Mouse (Mus musculus): ENCODE data around the gene Gli2. TPM values are rescaled to one million over a fixed set of nuclear protein-coding genes. Genes with fewer than 3 reads are reported as not detected.

Gli2 gene
- total RNA-seq, 2 experiments from 2014 or later, result not detected

DNA sequence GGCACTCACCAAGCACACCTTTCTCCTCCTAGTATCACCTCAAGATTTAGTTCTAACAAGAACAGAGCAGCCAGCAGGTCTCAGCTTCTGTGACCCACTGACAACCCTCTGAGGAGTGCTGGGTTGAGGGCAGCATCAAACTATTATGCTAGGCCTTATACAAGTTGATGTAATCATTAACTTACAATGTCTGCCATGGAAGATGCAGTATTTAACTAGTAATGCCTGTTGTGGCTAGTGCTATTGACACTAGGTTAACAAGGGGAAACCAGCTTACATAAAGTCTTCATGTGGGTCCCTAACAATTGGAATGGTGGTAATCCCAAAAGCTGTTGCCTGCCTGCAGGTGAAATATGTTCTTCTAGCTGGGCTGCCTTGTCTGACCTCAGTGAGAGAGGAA is 44.5 kb downstream of the Gli2 start:
- no peak for ATAC-seq (replicated peaks; ENCODE audit: low FRiP score, poor library complexity, severe bottlenecking)

DNA sequence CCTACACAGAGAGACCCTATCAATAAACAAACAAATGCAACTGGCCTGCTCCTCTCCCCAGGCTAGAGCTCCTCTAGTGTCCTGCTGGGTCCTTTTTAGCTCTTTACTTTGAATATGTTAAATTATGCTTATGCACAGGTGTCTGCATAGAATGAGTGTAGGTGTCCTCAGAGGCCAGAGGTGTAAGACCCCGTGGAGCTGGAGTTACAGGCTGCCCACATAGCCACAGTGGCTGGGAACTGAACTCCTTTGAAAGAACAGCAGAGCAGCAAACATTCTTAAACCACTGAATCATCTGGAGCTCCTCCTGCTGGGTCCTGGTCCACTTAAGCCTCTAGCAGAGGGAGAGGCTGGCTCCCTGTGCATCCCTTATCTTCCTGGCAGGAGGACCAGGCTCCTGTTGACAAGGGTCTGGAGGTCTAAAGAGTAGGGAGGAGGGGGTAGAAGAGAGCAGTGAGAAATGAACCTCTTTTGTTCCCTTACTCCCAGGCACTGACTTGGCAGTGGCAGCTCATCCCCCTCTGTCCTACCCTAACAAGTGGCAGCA is 49.5 kb downstream of the Gli2 start:
- no peak for ATAC-seq (replicated peaks; ENCODE audit: low FRiP score, poor library complexity, severe bottlenecking)

DNA sequence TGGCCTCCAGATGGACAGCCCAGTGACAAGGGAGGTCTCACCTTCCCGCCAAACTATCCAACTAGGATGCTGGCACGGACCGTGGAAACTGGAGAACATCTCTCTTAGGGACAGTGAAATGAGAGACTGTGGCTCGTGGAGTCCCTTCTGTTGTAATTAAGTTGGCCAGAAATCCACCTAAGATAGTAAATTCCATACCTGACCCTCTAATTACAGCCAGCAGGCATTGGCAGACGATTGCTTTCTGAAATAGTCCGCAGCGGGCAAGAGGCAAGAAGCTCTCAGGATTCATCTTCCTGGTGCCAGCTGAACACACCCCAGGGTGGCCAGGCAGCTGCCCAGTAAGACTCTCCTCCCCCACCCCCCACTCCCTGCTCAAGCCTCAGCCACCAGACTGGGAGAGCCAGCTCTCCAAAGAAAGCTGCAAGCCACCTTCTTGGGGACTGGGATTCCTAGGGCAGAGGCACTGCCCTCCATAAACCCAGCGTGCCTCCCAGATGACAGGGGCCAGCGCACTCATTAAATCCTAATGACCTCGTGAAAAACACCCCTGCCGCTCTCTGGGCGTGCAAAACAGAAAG is 51.9 kb downstream of the Gli2 start:
- no peak for ATAC-seq (replicated peaks; ENCODE audit: low FRiP score, poor library complexity, severe bottlenecking)

DNA sequence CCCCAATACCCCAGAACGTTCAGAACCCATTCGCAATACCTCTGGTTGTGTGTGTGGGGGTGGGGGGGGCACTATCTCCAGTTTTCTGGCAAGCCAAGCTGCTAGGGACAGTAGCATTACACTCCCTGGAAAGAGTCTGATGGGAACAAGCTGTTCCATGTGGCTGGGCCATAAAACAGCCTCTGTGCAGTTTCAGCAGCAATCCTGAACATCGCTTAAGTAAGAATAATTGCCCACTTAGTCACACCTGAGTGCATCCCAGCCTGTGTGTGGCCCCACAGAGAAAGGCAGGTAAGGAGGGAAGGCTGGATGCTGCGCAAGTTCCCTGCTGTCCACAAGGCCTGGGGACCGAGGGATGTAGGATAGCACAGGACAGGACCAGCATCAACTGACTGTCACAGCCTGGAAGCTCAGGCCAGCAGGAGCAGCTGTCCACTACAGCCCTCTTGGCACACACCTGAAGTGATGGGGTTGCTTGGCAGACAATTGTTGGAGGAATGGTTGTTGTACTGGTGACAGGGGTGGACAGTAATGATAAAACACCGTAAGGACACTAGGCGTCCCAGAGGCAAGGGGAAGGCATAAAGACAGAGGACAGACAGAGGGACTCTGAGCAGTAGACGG is 58.8 kb downstream of the Gli2 start:
- ATAC-seq (replicated peaks; ENCODE audit: low FRiP score, poor library complexity, severe bottlenecking), result no peak

DNA sequence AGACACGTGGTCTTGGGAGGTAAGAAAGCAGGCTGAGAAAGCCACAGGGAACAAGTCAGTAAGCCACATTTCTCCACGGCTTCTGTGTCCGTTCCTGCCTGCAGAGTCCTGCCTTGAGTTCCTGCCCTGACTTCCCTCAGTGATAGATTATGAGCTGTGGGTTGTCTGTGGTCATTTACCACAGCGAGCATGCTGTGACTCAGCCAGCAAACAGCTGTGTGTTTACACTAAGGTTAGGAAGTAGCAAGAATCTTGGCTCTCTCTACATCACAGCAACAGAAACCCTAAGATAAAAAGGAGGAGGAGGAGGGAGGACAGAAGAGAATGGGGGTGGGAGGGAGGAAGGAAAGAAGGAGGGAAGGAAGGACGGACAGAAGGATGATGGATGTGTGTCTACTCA is 59.6 kb downstream of the Gli2 start:
- ATAC-seq (replicated peaks; ENCODE audit: low FRiP score, poor library complexity, severe bottlenecking), result no peak

DNA sequence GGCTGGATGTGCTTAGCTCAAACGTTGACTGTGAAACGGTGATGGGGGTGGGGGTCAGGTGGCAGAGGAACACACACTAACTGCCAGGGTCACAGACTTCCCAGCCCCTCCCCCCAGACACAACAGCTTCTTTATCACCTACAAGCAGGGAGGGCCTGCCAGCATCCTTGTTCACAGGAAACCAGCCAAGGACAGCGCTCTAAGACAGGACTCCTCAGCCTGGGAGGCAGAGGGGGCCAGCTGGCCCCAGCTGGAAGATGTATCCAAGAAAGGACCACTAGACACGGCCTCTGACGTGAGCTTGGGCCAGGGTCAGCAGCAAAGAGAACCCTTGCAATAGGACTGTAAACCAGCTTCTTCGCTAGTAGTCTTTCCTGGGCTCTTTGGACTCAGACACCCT is 65.1 kb downstream of the Gli2 start:
- ATAC-seq (replicated peaks; ENCODE audit: low FRiP score, poor library complexity, severe bottlenecking), result no peak

DNA sequence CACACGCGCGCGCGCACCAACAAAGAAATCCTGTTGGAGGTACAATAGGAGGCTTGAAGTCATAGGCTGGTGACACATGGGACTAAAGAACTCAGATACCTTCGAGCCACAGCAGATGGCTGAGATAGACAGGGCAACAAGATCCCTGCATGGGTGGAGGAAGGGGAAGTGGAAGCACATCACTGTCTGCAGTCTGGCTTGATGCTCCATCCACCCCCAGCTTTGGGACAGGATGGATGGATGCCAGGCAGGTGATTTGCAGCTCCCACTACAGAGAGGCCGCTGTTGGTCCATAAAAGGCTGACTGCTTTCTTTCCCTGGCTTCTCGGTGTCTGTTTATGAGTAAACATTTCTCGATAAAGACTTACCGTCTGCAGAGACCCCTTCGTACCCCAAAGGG is 65.9 kb downstream of the Gli2 start:
- no peak for ATAC-seq (replicated peaks; ENCODE audit: low FRiP score, poor library complexity, severe bottlenecking)

DNA sequence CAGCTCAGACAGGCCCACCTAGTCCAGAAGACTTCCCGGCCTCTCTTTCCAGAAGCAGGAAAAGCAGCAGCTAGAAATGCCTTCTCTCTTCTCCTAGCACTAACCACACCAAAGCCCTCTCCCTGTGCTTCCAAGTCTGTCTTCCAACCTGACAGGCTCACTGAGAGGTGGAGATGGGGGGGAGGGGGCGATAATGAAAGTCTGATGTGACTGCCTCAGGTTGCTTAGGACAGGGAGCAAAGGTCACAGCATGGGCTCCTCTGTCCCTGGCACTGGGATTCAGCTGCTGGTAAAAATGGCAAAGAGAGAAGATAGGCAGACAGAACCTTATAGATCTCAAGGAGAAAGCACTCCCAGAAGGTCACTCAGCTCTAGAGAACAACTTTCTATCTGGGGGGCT is 70.0 kb downstream of the Gli2 start:
- ATAC-seq (replicated peaks; ENCODE audit: low FRiP score, poor library complexity, severe bottlenecking), result no peak

DNA sequence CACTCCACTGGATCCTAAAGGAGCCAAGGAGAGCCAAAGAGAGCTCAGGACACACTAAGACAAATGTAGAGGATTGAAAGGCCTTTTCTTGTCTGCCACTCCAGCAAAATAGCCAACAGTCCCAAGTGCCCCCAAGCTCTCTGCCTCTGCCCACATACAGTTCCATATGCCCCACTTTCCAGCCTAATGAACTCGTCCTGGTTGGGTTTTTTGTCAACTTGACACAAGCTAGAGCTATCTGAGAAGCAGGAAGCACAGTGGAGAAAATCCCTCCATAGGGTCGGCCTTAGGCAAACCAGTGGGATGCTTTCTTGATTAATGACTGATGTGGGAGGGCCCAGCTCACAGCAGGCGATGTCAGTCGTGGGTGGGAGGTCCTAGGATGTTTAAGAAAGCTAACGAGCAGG is 70.6 kb downstream of the Gli2 start:
- no peak for ATAC-seq (replicated peaks; ENCODE audit: low FRiP score, poor library complexity, severe bottlenecking)

DNA sequence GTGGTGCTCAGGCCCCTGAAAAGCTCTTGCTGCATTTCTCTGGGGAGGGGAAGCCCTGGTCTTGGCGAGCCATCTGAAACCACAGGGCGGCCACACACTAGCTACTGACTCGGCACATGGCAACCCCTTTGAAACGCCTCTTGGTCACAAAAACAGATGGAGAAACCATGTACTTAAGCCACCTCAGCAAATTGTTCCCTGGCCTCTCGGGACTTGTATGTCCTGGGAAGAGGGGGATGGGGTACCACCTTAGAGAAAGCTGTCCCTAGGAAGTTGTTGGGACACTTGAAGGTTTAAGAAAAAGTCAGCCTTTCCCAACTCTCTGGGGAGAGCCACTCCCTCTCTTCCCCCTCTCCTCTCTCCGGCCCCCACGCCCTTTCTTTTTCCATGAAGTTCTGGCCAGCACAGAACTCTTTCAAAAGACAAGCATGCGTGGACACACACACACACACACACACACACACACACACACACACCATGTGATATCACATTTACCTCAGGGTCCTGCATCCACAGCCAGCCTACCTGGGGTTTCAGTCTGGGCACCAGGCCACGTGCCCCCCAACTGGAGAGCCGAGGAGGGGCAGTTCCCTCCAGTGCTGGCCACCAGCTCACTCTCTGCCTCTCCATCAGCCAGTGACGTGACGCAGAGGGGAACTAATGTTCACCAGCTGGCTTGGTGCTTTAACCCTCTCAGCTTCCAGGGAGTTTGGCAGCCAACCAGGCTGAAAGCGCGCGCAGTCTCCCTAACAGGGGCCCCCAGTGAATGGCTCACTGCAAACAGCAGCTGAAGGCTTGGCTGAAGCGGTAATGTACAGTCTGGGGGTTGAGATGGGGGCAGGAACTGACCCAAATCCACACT is 71.2 kb downstream of the Gli2 start:
- no peak for ATAC-seq (replicated peaks; ENCODE audit: low FRiP score, poor library complexity, severe bottlenecking)

DNA sequence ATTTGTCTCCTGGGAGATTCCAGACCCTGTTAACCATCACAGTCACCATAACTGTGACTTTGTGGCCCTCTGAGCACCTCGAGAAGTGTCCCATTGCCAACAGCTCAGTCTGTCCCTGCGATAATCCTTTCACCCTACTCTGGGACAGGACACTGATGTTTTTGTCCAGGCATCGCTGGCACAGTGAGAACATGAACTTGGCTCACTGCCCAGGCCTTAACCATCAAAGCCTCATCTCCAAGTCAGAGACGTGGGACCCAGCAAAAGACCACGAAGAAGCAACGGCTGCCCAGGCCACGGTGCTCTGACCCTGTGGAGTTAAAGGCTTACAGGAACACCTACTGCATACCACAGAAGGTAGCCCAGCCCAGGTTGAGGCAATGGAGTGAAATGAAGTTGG is 72.8 kb downstream of the Gli2 start:
- ATAC-seq (replicated peaks; ENCODE audit: low FRiP score, poor library complexity, severe bottlenecking), result no peak

DNA sequence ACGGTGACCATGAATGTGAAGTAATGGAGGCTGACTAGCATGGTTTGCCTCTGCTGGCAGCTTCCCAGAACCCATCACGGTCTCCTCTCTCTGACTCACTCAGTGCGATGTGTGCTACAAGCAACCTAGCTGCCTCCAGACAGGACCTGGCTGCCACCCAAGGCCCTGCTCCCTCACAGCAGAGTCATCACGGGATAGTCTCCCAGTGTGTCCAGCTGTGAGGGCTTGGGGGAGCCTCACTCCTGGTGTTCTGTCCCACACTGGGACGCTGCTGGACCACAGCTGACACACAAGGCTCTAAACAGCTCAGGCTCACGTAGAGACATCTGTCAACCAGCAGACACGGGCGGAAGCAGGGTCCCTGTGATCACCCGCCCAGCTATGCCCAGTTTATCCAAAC is 76.8 kb downstream of the Gli2 start:
- ATAC-seq (replicated peaks; ENCODE audit: low FRiP score, poor library complexity, severe bottlenecking), result no peak

DNA sequence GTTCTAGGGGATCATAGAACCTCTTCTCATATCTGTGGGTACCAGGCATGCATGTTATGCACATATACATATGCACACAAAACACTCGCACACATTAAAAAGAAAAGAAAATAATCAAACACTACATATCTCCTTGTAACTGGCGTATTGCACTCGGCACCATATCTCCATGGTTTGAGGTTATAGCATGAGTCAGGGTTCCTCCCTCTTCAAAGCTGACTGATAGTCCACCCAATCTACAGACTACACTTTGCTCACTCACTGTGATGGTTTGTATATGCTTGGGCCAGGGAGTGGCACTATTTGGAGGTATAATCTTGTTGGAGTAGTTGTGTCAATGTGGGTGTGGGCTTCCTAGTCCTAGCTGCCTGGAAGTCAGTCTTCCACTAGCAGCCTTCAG is 78.0 kb downstream of the Gli2 start:
- no peak for ATAC-seq (replicated peaks; ENCODE audit: low FRiP score, poor library complexity, severe bottlenecking)

DNA sequence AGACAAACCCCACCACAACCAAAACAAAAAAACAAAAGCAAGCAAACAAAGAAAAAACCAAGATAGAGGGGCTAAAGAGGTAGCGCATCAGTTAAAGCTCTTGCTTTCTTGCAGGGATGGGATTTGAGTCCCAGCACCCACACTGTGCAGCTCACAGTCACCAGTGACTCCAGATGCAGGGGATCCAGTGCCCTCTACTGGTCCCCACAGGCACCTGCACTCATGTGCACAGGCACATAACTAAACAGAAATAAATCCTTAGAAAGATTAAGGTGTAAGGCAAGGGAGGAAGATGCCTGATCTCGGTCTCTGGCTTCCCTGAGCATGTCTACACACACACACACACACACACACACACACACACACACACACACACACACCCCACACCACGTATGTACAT is 83.4 kb downstream of the Gli2 start:
- ATAC-seq (replicated peaks; ENCODE audit: low FRiP score, poor library complexity, severe bottlenecking), result no peak

DNA sequence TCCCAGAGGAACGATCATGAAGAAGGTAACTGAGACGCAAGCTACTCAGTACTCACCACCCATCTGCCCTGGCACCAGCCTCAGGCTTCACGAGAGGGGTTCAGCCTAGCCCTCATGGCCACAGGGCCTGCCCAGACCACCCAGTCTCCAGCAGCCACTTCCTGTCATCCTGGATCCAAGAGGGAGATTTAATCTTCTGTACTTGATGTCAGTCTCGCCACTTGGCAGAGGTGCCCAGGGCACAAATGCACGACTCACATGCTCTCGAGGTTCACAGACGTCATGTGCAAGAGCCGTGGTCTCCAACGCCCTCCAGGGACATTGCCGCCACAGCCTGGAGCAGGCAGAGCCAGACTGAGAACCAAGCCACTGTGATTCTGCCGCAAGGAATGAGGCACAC is 84.0 kb downstream of the Gli2 start:
- no peak for ATAC-seq (replicated peaks; ENCODE audit: low FRiP score, poor library complexity, severe bottlenecking)

DNA sequence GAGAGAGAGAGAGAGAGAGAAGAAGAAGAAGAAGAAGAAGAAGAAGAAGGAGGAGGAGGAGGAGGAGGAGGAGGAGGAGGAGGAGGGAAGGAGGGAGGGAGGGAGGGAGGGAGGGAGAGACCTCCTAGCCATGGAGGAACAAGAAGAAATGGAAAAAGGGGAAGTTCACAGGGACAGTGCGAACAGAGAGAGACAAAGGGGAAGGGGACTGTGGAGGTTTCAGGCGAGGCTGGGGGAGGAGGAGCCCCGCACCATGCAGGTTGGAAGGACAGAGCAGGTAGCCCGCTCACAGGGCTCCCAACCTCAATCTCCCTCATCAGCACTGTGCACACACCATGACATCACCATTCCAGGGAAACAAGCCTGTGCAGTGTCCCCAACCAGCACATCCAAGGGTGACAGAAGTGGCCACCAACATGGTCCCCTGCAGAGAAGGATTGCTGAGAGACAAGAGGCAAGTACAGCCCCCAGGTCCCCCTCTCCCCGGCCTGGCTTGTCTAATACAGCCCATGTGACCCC is 84.7 kb downstream of the Gli2 start:
- no peak for ATAC-seq (replicated peaks; ENCODE audit: low FRiP score, poor library complexity, severe bottlenecking)

DNA sequence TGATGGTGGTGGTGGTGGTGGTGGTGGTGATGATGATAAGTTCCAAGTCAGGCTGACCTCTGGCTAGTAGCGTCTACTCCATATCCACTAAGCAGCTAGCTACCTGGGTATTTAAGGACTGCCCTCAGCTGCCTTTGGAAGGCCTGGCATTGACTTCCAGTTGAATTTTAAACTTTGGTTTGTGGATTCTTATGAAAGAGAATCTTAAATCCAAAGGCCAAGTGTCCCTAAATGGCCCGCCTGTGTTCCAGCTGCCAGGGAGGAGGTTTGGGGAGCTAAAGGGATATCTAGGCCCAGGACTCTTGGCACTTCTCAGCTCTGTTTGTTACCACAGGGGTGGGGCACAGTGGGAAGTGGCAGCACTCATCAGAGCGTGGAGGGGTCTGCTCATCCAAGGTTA is 85.4 kb downstream of the Gli2 start:
- no peak for ATAC-seq (replicated peaks; ENCODE audit: low FRiP score, poor library complexity, severe bottlenecking)

DNA sequence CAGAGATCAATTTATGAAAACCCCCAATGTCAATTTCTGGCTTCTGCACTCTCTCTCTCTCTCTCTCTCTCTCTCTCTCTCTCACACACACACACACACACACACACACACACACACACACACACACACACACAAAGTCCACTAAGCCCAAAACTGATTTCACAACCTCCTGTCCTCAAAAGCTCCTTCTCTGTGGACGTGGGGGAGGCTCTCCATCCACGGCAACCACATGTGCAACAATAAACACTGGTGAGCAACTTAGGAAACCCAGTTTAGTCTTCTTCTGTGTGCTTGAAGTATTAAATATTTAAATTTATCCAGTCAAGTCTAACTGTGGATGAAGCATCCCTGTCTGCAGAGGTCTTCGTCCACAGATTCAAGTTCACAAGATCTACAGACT is 86.1 kb downstream of the Gli2 start:
- no peak for ATAC-seq (replicated peaks; ENCODE audit: low FRiP score, poor library complexity, severe bottlenecking)

DNA sequence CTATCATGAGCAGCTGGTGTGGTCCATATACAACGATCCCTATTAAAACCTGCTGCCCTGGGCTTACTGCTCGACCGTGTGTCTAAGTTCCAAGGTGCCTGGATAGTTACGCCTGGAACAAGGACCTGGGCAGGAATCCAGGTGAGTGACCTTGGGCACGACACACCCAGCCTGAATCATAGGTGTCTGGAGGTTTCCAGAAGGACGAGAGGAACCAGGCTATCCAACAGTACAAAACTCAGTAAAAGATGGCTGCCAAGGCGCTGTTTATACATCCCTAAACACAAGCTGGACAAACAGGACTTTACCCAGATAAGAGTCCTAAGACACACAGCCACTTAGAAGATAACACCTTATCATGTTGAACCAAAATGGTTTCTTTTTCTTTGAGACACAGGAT is 94.8 kb downstream of the Gli2 start:
- no peak for ATAC-seq (replicated peaks; ENCODE audit: low FRiP score, poor library complexity, severe bottlenecking)

DNA sequence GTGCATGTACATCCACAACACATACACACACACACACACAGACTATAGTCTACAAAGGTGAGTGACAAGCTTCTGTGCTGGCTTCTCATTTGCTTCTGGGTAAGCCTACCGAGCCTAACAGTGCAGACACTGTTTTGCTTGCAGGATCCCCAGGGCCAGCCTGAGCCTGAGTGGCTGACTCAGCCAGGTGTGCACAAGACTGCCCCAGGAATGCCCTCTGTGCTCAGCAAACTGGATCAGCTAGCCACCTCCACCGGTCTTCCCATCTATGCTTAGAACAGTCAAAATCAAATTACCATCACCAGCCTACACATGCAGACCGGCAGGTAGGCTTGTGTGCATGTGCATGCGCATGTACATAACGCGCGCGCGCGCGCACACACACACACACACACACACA is 97.6 kb downstream of the Gli2 start:
- ATAC-seq (replicated peaks; ENCODE audit: low FRiP score, poor library complexity, severe bottlenecking), result no peak
